Mouse (Mus musculus): ENCODE results near the gene Dab2ip. TPM values are rescaled to one million over a fixed set of nuclear protein-coding genes. Genes with fewer than 3 reads are reported as not detected.
A peak's percentile ranks its signal among the peaks of the same experiment; 100 is the strongest.

The Dab2ip gene
- polyA plus RNA-seq, 1 experiment from 2014 or later = 5.1 TPM

DNA sequence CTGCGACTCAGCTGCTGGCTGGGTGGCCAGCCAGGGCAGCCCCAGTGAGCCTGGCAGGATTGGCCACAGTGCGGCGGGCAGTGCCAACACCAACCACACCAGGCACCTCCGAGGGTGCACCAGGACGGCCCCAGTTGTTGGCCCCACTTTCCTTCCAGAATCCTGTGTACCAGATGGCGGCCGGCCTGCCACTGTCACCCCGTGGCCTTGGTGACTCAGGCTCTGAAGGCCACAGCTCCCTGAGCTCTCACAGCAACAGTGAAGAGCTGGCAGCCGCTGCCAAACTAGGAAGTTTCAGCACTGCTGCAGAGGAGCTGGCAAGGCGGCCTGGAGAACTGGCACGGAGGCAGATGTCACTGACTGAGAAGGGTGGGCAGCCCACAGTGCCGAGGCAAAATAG lies 162.0 kb downstream of the Dab2ip start:
- H3K9ac ChIP-seq (ENCODE audit: low read depth, low read length) = no peak overlapping the region
- no peak overlapping the region for H3K4me2 ChIP-seq (ENCODE audit: low read depth, low read length)
- H3K27ac ChIP-seq (ENCODE audit: low read length) = no peak overlapping the region
- WGBS (ENCODE audit: insufficient replicate concordance) = 75% methylated on average over 12 of the region's 12 CpGs
- no peaks in the 10 kb centered on the region for H3K9me3 ChIP-seq (replicated peaks; ENCODE audit: control insufficient read depth, low read length)
- no peak overlapping the region for H3K4me3 ChIP-seq (ENCODE audit: low read depth, low read length)
- no peaks in the 10 kb centered on the region; the same call in 1 of the 2 replicates for H3K36me3 ChIP-seq (ENCODE audit: control insufficient read depth, insufficient read depth)
- no peaks in the 10 kb centered on the region for H3K27me3 ChIP-seq (ENCODE audit: control insufficient read depth, insufficient read depth, low read depth, low read length)
- no peaks in the 10 kb centered on the region; the same call in 1 of the 2 replicates for H3K4me1 ChIP-seq (ENCODE audit: control insufficient read depth, low read depth, low read length)
- ATAC-seq (ENCODE audit: low read depth) = no peak

DNA sequence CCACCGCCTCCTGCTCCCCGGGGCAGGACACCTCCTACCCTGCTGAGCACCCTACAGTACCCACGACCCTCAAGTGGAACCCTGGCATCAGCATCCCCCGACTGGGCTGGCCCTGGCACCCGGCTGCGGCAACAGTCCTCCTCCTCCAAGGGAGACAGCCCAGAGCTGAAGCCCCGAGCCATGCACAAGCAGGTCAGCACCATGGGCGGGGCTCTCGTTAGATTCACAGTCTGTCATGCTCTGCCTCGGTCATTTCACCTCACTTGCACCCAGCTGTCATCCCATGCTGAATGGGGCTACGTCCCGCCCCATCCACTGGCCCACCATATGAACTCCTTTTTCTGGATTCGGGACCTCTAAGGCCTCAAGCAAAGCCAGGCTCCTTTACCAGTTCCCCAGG lies 162.5 kb downstream of the Dab2ip start:
- ATAC-seq (ENCODE audit: low read depth) = no peak
- no peaks in the 10 kb centered on the region; the same call in 1 of the 2 replicates for H3K4me1 ChIP-seq (ENCODE audit: control insufficient read depth, low read depth, low read length)
- 70% methylated on average over 13 of the region's 13 CpGs for WGBS (ENCODE audit: insufficient replicate concordance)
- no peak overlapping the region for H3K27ac ChIP-seq (ENCODE audit: low read length)
- H3K4me3 ChIP-seq (ENCODE audit: low read depth, low read length) = no peak overlapping the region
- no peaks in the 10 kb centered on the region for H3K27me3 ChIP-seq (ENCODE audit: control insufficient read depth, insufficient read depth, low read depth, low read length)
- no peak overlapping the region for H3K9ac ChIP-seq (ENCODE audit: low read depth, low read length)
- no peaks in the 10 kb centered on the region; the same call in 1 of the 2 replicates for H3K36me3 ChIP-seq (ENCODE audit: control insufficient read depth, insufficient read depth)
- no peaks in the 10 kb centered on the region for H3K9me3 ChIP-seq (replicated peaks; ENCODE audit: control insufficient read depth, low read length)
- no peak overlapping the region for H3K4me2 ChIP-seq (ENCODE audit: low read depth, low read length)

DNA sequence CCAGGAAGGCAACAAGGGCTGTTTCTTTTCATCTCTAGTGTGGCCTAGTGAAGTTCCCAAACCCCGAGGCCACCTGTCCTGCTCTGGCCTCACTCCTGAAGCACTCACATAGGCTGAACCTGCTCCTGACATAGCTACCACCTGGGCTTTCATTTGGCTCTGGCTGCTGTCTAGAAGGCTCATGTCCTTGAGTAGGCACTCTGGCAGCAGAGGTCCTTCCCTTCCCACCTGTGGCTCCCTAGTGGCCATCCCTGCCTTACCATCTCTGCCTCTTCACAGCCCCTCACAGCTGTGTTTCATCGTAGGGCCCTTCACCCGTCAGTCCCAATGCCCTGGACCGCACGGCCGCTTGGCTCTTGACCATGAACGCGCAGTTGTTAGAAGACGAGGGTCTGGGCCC lies 162.9 kb downstream of the Dab2ip start:
- WGBS (ENCODE audit: insufficient replicate concordance) = 77% methylated on average over 9 of the region's 9 CpGs
- Histone ChIP-seq H3K4me2 (ENCODE audit: low read depth, low read length) (no peak overlapping the region), H3K9me3 (replicated peaks; ENCODE audit: control insufficient read depth, low read length) (no peaks in the 10 kb centered on the region), H3K27ac (ENCODE audit: low read length) (no peak overlapping the region), H3K36me3 (ENCODE audit: control insufficient read depth, insufficient read depth) (no peaks in the 10 kb centered on the region; the same call in 1 of the 2 replicates), H3K4me3 (ENCODE audit: low read depth, low read length) (no peak overlapping the region), H3K9ac (ENCODE audit: low read depth, low read length) (no peak overlapping the region), H3K27me3 (ENCODE audit: control insufficient read depth, insufficient read depth, low read depth, low read length) (no peaks in the 10 kb centered on the region), H3K4me1 (ENCODE audit: control insufficient read depth, low read depth, low read length) (no peaks in the 10 kb centered on the region; the same call in 1 of the 2 replicates)
- no peak for ATAC-seq (ENCODE audit: low read depth)

DNA sequence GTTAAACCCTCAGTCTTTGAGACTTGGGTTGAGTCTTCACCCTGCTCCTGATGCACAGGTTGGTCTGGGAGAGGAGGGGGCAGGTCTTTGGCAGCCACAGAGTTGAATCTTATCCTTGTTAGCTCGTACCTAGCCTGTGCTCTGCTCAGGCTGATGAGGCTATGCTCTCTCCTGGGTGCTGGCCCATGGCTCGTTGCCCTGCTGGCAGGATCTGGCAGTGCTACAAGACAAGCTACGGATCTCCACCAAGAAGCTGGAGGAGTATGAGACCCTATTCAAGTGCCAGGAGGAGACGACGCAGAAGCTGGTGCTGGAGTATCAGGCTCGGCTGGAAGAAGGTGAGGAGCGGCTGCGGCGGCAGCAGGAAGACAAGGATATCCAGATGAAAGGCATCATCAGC lies 164.8 kb downstream of the Dab2ip start:
- no peak overlapping the region for H3K9ac ChIP-seq (ENCODE audit: low read depth, low read length)
- no peaks in the 10 kb centered on the region; the same call in 1 of the 2 replicates for H3K36me3 ChIP-seq (ENCODE audit: control insufficient read depth, insufficient read depth)
- H3K4me2 ChIP-seq (ENCODE audit: low read depth, low read length) = no peak overlapping the region
- H3K27ac ChIP-seq (ENCODE audit: low read length) = no peak overlapping the region
- no peak for ATAC-seq (ENCODE audit: low read depth)
- 73% methylated on average over 9 of the region's 9 CpGs for WGBS (ENCODE audit: insufficient replicate concordance)
- no peaks in the 10 kb centered on the region; the same call in 1 of the 2 replicates for H3K4me1 ChIP-seq (ENCODE audit: control insufficient read depth, low read depth, low read length)
- H3K9me3 ChIP-seq (replicated peaks; ENCODE audit: control insufficient read depth, low read length) = no peaks in the 10 kb centered on the region
- no peaks in the 10 kb centered on the region for H3K27me3 ChIP-seq (ENCODE audit: control insufficient read depth, insufficient read depth, low read depth, low read length)
- no peak overlapping the region for H3K4me3 ChIP-seq (ENCODE audit: low read depth, low read length)

DNA sequence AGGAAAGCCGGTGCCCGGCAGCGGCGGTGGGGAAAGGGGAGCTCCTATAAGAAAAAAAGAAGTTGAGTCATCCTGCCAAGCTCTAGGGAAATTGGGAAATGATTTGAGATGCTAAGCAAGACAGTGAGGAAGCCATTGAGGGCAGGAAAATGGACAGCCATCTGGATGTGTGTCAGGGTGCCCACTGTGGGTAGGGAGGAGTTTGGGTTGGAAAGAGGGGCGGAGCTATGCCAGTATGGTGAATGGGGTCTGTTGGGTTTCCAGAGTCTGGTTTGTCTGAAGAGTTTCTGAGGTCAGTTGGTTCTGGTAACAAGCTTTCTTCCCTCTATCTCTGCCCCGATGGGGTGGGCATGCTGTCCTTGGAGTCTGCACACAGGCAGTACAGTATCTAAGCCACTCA lies 165.2 kb downstream of the Dab2ip start:
- H3K36me3 ChIP-seq (ENCODE audit: control insufficient read depth, insufficient read depth) = no peaks in the 10 kb centered on the region; the same call in 1 of the 2 replicates
- no peak overlapping the region for H3K4me3 ChIP-seq (ENCODE audit: low read depth, low read length)
- H3K27ac ChIP-seq (ENCODE audit: low read length) = no peak overlapping the region
- H3K4me2 ChIP-seq (ENCODE audit: low read depth, low read length) = no peak overlapping the region
- no peaks in the 10 kb centered on the region for H3K27me3 ChIP-seq (ENCODE audit: control insufficient read depth, insufficient read depth, low read depth, low read length)
- 88% methylated on average over 6 of the region's 6 CpGs for WGBS (ENCODE audit: insufficient replicate concordance)
- no peak for ATAC-seq (ENCODE audit: low read depth)
- H3K9me3 ChIP-seq (replicated peaks; ENCODE audit: control insufficient read depth, low read length) = no peaks in the 10 kb centered on the region
- no peaks in the 10 kb centered on the region; the same call in 1 of the 2 replicates for H3K4me1 ChIP-seq (ENCODE audit: control insufficient read depth, low read depth, low read length)
- no peak overlapping the region for H3K9ac ChIP-seq (ENCODE audit: low read depth, low read length)

DNA sequence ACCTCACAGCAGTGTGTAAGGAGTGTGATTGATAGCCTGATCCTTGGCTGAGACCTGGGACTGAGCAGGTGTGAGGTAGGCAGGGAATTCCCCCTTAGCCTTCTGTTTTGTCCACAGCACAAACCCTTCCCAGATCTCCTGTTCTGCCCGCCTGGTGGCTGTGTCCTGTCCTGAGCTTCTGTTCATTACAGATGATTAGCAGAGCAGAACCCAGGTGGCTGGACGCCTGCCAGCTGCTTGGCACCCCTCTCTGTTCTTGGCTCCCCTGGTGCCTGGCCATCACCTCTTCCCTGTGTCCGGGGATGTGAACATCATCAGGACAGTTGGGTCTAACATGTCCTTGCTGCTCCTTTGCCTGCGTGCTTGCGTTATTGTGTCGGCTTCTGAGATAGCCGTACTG lies 165.6 kb downstream of the Dab2ip start:
- H3K27me3 ChIP-seq (ENCODE audit: control insufficient read depth, insufficient read depth, low read depth, low read length) = no peaks in the 10 kb centered on the region
- H3K9ac ChIP-seq (ENCODE audit: low read depth, low read length) = no peak overlapping the region
- no peak overlapping the region for H3K4me2 ChIP-seq (ENCODE audit: low read depth, low read length)
- H3K4me3 ChIP-seq (ENCODE audit: low read depth, low read length) = no peak overlapping the region
- no peak overlapping the region for H3K27ac ChIP-seq (ENCODE audit: low read length)
- H3K9me3 ChIP-seq (replicated peaks; ENCODE audit: control insufficient read depth, low read length) = no peaks in the 10 kb centered on the region
- H3K4me1 ChIP-seq (ENCODE audit: control insufficient read depth, low read depth, low read length) = no peaks in the 10 kb centered on the region
- ATAC-seq (ENCODE audit: low read depth) = no peak
- 65% methylated on average over 7 of the region's 7 CpGs for WGBS (ENCODE audit: insufficient replicate concordance)
- H3K36me3 ChIP-seq (ENCODE audit: control insufficient read depth, insufficient read depth) = no peaks in the 10 kb centered on the region; the same call in 1 of the 2 replicates

DNA sequence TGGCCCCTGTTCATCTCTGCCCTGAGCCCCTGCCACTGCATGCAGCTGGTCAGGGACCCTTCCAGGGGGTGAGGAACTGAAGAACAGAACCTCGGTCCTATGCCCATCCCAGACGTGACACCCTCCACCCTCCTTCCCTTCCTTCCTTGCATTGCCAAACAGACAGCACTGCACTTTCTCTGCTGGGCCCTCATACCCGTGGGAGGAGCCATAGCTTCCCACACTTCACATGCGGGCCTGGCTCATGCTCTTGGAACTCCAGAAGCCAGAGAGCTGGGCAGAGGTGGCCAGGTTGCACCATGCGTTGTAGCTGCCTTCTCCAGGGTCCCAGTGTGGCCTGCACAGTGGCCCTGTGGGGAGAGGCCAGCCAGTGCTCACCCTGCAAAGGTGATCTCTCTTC lies 170.6 kb downstream of the Dab2ip start:
- WGBS (ENCODE audit: insufficient replicate concordance) = 32% methylated on average over 5 of the region's 5 CpGs
- peaks cover 7% of the 10 kb centered on the region; the same call in 1 of the 2 replicates for H3K4me1 ChIP-seq (ENCODE audit: control insufficient read depth, low read depth, low read length)

DNA sequence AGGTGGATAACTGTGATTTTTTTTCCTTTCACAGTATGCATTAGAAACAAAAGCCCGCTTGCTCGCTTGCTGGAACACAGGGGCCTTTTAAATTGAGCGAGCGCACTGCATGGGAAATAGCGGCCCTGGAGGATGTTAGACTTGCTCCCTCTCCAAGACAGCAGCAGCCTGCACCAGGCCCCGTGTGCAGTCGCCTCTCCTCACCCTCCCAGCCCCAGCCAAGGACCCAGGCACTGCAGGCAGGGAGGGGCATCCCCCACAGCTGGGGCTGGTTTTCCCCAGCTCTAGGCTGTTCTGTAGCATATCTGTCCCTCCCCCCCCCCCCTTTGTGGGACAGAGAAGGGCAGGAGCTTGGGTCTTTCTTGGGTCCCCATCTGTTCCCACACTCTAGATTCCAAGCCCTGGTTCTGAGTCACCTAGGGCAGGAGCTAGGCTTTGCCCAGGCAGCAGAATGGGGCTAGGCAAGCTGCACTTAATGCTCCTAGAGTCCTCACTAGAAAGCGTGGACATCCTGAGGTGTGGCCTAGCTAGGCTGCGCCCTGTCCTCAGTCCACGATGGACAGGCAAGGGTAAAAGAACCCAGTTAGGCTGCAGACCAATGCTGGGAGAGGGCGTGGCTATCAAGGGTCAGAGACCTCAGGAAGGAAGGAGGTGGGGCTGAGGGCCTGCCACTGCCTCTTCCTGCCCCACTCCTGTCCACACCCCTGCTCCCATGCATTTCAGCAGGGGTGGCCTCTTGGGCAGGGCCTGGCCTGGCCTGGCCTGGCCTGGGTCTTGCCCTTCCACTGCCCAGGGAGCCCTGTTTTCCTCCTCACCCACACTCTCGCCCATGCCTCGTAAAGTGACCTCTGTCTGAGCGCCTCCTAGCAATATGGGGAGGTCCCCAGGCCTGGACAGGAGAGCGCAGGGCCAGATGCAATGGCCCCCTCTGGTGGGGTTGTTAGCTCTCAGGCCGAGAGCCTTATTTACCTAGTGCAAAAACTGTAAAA lies 171.3 kb downstream of the Dab2ip start:
- Histone ChIP-seq H3K4me2 (ENCODE audit: low read depth, low read length) (no peak overlapping the region), H3K36me3 (ENCODE audit: control insufficient read depth, insufficient read depth) (no peaks in the 10 kb centered on the region), H3K9ac (ENCODE audit: low read depth, low read length) (no peak overlapping the region), H3K9me3 (replicated peaks; ENCODE audit: control insufficient read depth, low read length) (no peaks in the 10 kb centered on the region), H3K4me1 (ENCODE audit: control insufficient read depth, low read depth, low read length) (peaks cover 7% of the 10 kb centered on the region; the same call in 1 of the 2 replicates), H3K27me3 (ENCODE audit: control insufficient read depth, insufficient read depth, low read depth, low read length) (no peaks in the 10 kb centered on the region), H3K4me3 (ENCODE audit: low read depth, low read length) (no peak overlapping the region), H3K27ac (ENCODE audit: low read length) (peak overlapping the region; percentile 8; the same call in 1 of the 2 replicates)
- ATAC-seq (ENCODE audit: low read depth) = peak; percentile 88
- WGBS (ENCODE audit: insufficient replicate concordance) = 36% methylated on average over 16 of the region's 16 CpGs

More for the DNA sequence above, 170.6 kb downstream of the Dab2ip start:
- H3K4me2 ChIP-seq (ENCODE audit: low read depth, low read length) = no peak overlapping the region
- no peaks in the 10 kb centered on the region for H3K9me3 ChIP-seq (replicated peaks; ENCODE audit: control insufficient read depth, low read length)
- H3K9ac ChIP-seq (ENCODE audit: low read depth, low read length) = no peak overlapping the region
- H3K36me3 ChIP-seq (ENCODE audit: control insufficient read depth, insufficient read depth) = no peaks in the 10 kb centered on the region
- no peak overlapping the region for H3K4me3 ChIP-seq (ENCODE audit: low read depth, low read length)
- ATAC-seq (ENCODE audit: low read depth) = no peak
- 0 out of 2 replicates have a peak overlapping the region, but pooled peaks have one; percentile 6 for H3K27ac ChIP-seq (ENCODE audit: low read length)
- H3K27me3 ChIP-seq (ENCODE audit: control insufficient read depth, insufficient read depth, low read depth, low read length) = no peaks in the 10 kb centered on the region

Measured in liver, embryonic 16.5 days (tissue).